Mouse (Mus musculus) cerebellum, adult 9-10 months (tissue): Measurements from ENCODE around the gene Dnajc6.

Experiments used
- DNase-seq: peaks from one replicate; pipeline ENCODE4 v3.0.0; 2022

The Dnajc6 gene

GRCm38 (mm10) chr4:101647196-101647905, 150.9 kb downstream of the Dnajc6 start, which contains the start of gene Leprot:
Gene Leprot (plus strand): TSS chr4:101647718.
- peak; percentile 100 for DNase-seq

- no peak for DNase-seq
These were observed 151.7 kb downstream of the Dnajc6 start for GRCm38 (mm10) chr4:101647976-101648642.

GRCm38 (mm10) chr4:101648745-101649144, 152.3 kb downstream of the Dnajc6 start:
- DNase-seq, result no peak

GRCm38 (mm10) chr4:101650961-101651360, 154.5 kb downstream of the Dnajc6 start:
- no peak for DNase-seq

GRCm38 (mm10) chr4:101654256-101654655, 157.8 kb downstream of the Dnajc6 start:
- DNase-seq, result no peak

GRCm38 (mm10) chr4:101654788-101655414, 158.5 kb downstream of the Dnajc6 start:
- no peak for DNase-seq

- no peak for DNase-seq
These were observed 159.0 kb downstream of the Dnajc6 start for GRCm38 (mm10) chr4:101655415-101655790.

- DNase-seq, result no peak
These were observed 159.6 kb downstream of the Dnajc6 start for GRCm38 (mm10) chr4:101656056-101656455.

GRCm38 (mm10) chr4:101656956-101657570, 160.6 kb downstream of the Dnajc6 start:
- no peak for DNase-seq

- peak; percentile 62 for DNase-seq
These were observed 167.8 kb downstream of the Dnajc6 start for GRCm38 (mm10) chr4:101664160-101664750.

- no peak for DNase-seq
These were observed 168.3 kb downstream of the Dnajc6 start for GRCm38 (mm10) chr4:101664766-101665165.

- DNase-seq, result no peak
These were observed 172.7 kb downstream of the Dnajc6 start for GRCm38 (mm10) chr4:101669161-101669560.

- DNase-seq, result no peak
These were observed 173.4 kb downstream of the Dnajc6 start for GRCm38 (mm10) chr4:101669811-101670210.

GRCm38 (mm10) chr4:101674790-101675189, 178.3 kb downstream of the Dnajc6 start:
- no peak for DNase-seq

GRCm38 (mm10) chr4:101675726-101676125, 179.3 kb downstream of the Dnajc6 start:
- no peak for DNase-seq

- DNase-seq, result no peak
These were observed 186.2 kb downstream of the Dnajc6 start for GRCm38 (mm10) chr4:101682620-101683019.

GRCm38 (mm10) chr4:101683086-101683485, 186.6 kb downstream of the Dnajc6 start:
- DNase-seq, result no peak

GRCm38 (mm10) chr4:101684821-101685220, 188.4 kb downstream of the Dnajc6 start:
- no peak for DNase-seq

GRCm38 (mm10) chr4:101686227-101686810, 189.9 kb downstream of the Dnajc6 start:
- DNase-seq, result no peak

- DNase-seq, result no peak
These were observed 192.8 kb downstream of the Dnajc6 start for GRCm38 (mm10) chr4:101689241-101689640.

GRCm38 (mm10) chr4:101689645-101690044, 193.2 kb downstream of the Dnajc6 start:
- no peak for DNase-seq
